Mouse (Mus musculus) hindbrain, postnatal 0 days (tissue): Measurements from ENCODE around the gene Hormad2. TPM values are rescaled to one million over a fixed set of nuclear protein-coding genes. Genes with fewer than 3 reads are reported as not detected.
A peak's percentile ranks its signal among the peaks of the same experiment; 100 is the strongest.

Source experiments
- ATAC-seq: fragments of 200-750 bp; cut with Nextera tagmentation; 2 replicates; pipeline ENCODE4 v1.8.0; 2017; ENCODE audit warnings: mild to moderate bottlenecking, moderate TSS enrichment, moderate library complexity
- DNase-seq: peaks from one replicate; pipeline ENCODE4 v3.0.0-alpha.2; 2015; ENCODE audit warnings: low spot score
- H3K27ac ChIP-seq: fragments of 300-500 bp; sonication (generic); 2 replicates; pipeline ENCODE4 v1.5.1; 2014; ENCODE audit warnings: mild to moderate bottlenecking
- H3K27me3 ChIP-seq: fragments of 300-500 bp; sonication (generic); 2 replicates; pipeline ENCODE4 v1.6.1; 2014; ENCODE audit warnings: low read length, mixed read lengths; ENCODE audit not compliant: insufficient read depth
- H3K36me3 ChIP-seq: fragments of 300-500 bp; sonication (generic); 2 replicates; pipeline ENCODE4 v1.6.1; 2014; ENCODE audit warnings: low read length, mixed read lengths; ENCODE audit not compliant: insufficient read depth
- H3K4me1 ChIP-seq: fragments of 300-500 bp; sonication (generic); 2 replicates; pipeline ENCODE4 v1.6.1; 2014; ENCODE audit warnings: antibody characterized with exemption, low read length, mixed read lengths; ENCODE audit not compliant: insufficient read depth
- H3K4me2 ChIP-seq: fragments of 300-500 bp; sonication (generic); 2 replicates; pipeline ENCODE4 v1.6.1; 2014; ENCODE audit warnings: low read depth, mild to moderate bottlenecking, low read length, moderate library complexity, mixed read lengths
- H3K4me3 ChIP-seq: fragments of 300-500 bp; sonication (generic); 2 replicates; pipeline ENCODE4 v1.5.1; 2014; ENCODE audit warnings: low read length
- H3K9ac ChIP-seq: fragments of 300-500 bp; sonication (generic); replicated peaks from 2 replicates; pipeline ENCODE4 v1.6.1; 2014; ENCODE audit warnings: mild to moderate bottlenecking, low read length, moderate library complexity, mixed read lengths
- H3K9me3 ChIP-seq: fragments of 300-500 bp; sonication (generic); 2 replicates; pipeline ENCODE4 v1.6.1; 2016; ENCODE audit warnings: low read length, mixed read lengths
- CTCF ChIP-seq: IDR thresholded peaks from 2 replicates; pipeline ENCODE4 v1.5.1; 2016; ENCODE audit warnings: antibody characterized with exemption, control low read depth, low read depth
- WGBS: fragments of 180-500 bp; shearing (Covaris S2); extraction: QIAGEN DNeasy Blood & Tissue Kit; methylation state at CpG from one replicate; pipeline ENCODE4 v1.1.7; 2014; 5-methylcytosine and 5-hydroxymethylcytosine counted together
- polyA plus RNA-seq: library from polyadenylated mRNA; unstranded; fragments of >200 nt; fragmentation: Nextera tagmentation; extraction: Ambion mirVana; gene quantifications from 2 replicates; pipeline ENCODE4 v1.2.1, GENCODE M21; 2015
- total RNA-seq: library from RNA; depleted of rRNA; stranded (reverse); fragments of >200 nt; gene quantifications from 2 replicates; pipeline ENCODE4 v1.2.3, GENCODE M21; 2014

Gene Hormad2
- total and polyA plus RNA-seq, 2 experiments from 2014 or later: not detected

DNA sequence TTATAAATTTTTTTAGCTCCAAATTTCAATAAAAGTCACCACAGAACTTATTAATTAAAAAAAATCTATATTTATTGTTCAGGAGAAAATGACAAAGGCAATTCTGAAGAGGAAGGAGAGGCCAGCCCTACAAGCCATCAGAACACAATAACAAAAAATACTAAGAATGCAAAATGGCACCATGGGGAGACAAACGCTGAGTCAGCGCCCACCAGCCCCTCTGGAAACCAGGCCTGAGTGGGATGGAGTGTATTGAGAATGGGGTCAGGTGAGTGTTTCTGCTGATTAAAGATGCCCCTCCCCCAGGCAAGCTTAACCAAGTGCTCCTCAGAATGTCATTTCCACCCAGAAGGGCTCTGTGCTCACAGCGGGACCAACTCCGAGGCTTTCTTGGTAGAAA lies 135.8 kb downstream of the Hormad2 start:
- H3K36me3 ChIP-seq: no peaks in the 10 kb centered on the region
- ATAC-seq (no peak), DNase-seq (no peak)
- H3K9me3 ChIP-seq: no peaks in the 10 kb centered on the region
- no peak overlapping the region for H3K27ac ChIP-seq
- TF ChIP-seq CTCF: no peak
- H3K4me2 ChIP-seq: no peak overlapping the region
- no peak overlapping the region for H3K9ac ChIP-seq
- no peaks in the 10 kb centered on the region for H3K4me1 ChIP-seq
- H3K27me3 ChIP-seq: no peaks in the 10 kb centered on the region
- no peak overlapping the region for H3K4me3 ChIP-seq
- WGBS: 89% methylated on average over 4 of the region's 4 CpGs

DNA sequence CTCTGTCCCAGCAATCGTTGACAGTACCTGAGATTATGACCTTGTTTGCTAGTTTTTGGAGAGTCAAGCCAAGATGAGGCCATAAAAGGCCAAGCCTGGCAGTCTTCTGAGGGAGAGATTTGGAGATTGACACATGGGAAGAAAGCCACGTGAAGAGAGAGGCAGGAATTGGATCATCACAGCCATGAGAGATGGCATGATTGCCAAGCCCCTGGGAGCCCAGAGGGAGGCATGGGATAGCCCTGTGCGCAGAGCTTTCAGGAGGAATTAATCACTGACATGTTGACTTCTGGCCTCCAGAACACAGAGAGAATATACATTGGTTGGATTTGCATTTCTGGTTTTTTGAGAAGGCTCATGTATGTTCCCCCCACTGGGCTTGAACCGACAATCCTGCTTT lies 136.7 kb downstream of the Hormad2 start:
- 54% methylated on average over 4 of the region's 4 CpGs for WGBS
- Histone ChIP-seq H3K4me2 (no peak overlapping the region), H3K27ac (no peak overlapping the region), H3K27me3 (no peaks in the 10 kb centered on the region), H3K4me1 (no peaks in the 10 kb centered on the region), H3K9me3 (no peaks in the 10 kb centered on the region), H3K9ac (no peak overlapping the region), H3K4me3 (no peak overlapping the region), H3K36me3 (no peaks in the 10 kb centered on the region)
- DNase-seq: no peak
- no peak for TF ChIP-seq CTCF
- no peak for ATAC-seq

DNA sequence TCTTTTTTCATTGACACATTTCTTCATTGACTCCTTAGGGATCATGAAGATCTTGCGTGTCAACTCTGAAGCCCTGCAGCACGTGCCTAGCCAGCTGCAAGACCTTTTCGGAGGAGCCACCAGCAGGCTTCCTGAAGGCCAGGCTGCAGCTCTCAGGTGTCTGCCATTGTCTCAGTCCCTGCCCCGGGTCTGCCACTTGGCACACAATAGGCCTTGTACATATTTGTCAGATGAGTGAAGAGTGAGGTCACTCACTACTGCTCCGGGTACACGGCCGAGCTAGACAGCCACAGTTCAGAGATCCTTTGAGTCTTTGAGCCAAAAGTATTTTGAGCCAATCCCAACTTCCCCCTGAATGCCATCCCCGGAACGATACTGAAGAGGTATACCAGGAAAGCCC lies 137.9 kb downstream of the Hormad2 start:
- Histone ChIP-seq H3K4me2 (no peak overlapping the region), H3K27me3 (no peaks in the 10 kb centered on the region), H3K4me1 (no peaks in the 10 kb centered on the region), H3K4me3 (no peak overlapping the region), H3K27ac (no peak overlapping the region), H3K9me3 (no peaks in the 10 kb centered on the region), H3K36me3 (no peaks in the 10 kb centered on the region), H3K9ac (no peak overlapping the region)
- TF ChIP-seq CTCF: no peak
- WGBS: 51% methylated on average over 9 of the region's 9 CpGs
- ATAC-seq (no peak), DNase-seq (no peak)

DNA sequence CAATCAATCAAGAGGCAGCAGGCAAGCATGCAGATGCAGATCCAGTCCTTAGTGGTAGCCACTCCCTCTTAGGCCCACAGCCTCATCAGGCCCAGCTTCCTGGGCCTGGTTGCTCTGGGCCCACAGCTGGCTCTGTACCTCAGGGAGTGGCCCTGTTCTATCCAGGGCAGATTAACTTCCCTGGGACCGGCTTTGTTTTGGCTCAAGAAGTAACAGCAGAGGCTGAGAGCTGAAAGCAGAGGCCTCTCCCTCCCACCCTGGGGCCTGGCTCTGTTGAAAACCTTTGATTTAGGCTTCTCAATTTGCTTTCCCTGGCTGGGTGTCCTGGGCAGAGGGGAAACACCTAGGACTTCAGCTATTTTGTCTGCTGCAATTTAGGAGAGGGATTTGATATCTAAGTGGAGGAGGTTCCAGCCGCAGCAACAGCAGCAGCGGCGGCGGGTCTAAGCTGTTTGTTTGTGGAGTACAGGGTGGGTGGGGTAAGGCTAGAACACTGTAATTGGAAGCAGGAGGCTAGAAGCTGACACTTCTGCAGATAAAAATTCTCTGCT lies 138.5 kb downstream of the Hormad2 start:
- no peaks in the 10 kb centered on the region for H3K27me3 ChIP-seq
- no peak overlapping the region for H3K9ac ChIP-seq
- ATAC-seq: no peak
- WGBS: 43% methylated on average over 5 of the region's 5 CpGs
- H3K4me2 ChIP-seq: no peak overlapping the region
- H3K4me1 ChIP-seq: no peaks in the 10 kb centered on the region
- H3K4me3 ChIP-seq: no peak overlapping the region
- H3K9me3 ChIP-seq: no peaks in the 10 kb centered on the region
- no peaks in the 10 kb centered on the region for H3K36me3 ChIP-seq
- H3K27ac ChIP-seq: no peak overlapping the region
- no peak for TF ChIP-seq CTCF
- DNase-seq: no peak

DNA sequence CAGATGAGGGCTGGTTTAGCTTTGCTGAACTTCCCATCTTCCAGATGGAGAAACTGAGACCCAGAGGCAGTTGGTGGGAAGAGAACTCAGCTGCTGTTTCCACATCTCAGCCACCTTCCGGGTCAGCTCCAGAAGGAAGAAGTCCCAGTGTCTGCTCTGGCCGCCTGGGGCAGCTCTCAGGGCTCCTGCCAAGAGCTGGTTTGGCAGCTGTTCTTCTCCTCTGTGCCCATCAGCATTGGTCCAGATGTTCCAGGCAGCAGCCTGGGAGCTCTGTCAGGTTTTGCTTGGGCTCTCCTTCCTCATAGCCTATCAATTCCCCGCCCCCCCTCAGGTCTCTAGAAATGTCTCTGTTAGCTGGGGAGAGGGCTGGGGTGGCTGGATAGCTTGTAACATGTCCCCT lies 140.2 kb downstream of the Hormad2 start:
- no peak for ATAC-seq

DNA sequence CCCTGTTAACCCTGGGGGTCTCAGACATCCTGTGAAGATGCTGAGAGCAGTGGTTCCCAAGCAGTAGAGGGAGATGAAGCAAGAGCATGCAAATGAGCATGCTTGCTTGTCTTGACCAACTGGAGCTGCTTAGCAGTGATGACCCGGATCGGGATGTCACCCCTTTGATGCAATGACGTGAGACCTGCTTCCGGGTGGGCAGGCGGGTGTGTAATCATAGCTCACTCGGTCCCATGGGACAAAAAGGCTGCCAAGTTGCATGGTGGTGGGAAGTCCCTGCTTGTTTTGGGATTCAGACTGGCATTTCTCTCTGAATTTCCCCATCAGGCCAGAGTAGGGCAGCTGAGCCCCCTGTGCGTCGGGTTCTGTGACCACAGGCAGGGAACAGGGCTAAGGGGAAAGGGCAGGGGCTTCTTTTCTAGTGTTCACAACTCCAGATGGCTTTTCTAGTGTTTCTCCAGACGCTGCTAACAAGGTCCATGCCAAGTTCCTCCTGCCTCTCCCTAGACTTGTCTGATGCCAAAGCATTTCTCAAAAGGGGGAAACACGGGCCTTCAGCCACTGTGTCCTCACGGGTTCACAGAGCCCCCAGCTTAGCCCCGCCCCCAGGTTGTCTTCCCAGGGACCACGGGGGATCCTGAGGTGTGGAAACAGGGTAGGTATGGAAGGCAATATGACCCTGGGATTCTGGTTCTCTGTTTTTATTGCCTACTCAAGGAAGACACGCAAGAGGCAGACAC lies 141.0 kb downstream of the Hormad2 start:
- Histone ChIP-seq H3K9ac (no peak overlapping the region), H3K27ac (no peak overlapping the region), H3K27me3 (no peaks in the 10 kb centered on the region), H3K4me2 (no peak overlapping the region), H3K9me3 (no peaks in the 10 kb centered on the region), H3K36me3 (no peaks in the 10 kb centered on the region), H3K4me3 (no peak overlapping the region), H3K4me1 (peaks cover 6% of the 10 kb centered on the region)
- no peak for DNase-seq
- TF ChIP-seq CTCF: no peak
- 53% methylated on average over 14 of the region's 14 CpGs for WGBS
- peak; percentile 22; the same call in 1 of the 2 replicates for ATAC-seq

More for the DNA sequence above, 140.2 kb downstream of the Hormad2 start:
- no peak for TF ChIP-seq CTCF
- Histone ChIP-seq H3K9ac (no peak overlapping the region), H3K4me1 (no peaks in the 10 kb centered on the region), H3K36me3 (no peaks in the 10 kb centered on the region), H3K27me3 (no peaks in the 10 kb centered on the region), H3K9me3 (no peaks in the 10 kb centered on the region), H3K4me2 (no peak overlapping the region), H3K27ac (no peak overlapping the region), H3K4me3 (no peak overlapping the region)
- DNase-seq: no peak
- WGBS: 74% methylated on average over 3 of the region's 3 CpGs

DNA sequence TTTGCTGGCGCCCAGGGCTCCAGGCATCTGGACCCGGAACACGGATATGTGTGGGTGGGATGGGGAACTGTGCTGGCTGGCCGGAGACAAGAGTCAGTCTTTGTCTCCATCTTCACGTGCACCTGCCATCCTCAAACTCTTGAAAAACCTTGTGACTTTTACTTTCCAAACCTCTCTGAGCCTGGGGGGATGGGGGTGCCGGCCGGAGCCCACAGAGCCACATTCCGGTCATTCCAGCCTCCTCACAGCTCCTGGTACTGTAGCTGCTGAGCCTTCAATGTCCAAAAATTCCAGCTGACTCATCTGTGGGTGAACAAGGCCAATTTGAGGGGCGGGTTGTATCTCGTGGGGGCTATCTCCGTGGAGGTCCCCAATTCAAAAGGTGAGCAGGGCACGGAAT lies 141.7 kb downstream of the Hormad2 start:
- Histone ChIP-seq H3K27me3 (no peaks in the 10 kb centered on the region), H3K4me2 (no peak overlapping the region), H3K36me3 (no peaks in the 10 kb centered on the region), H3K4me3 (no peak overlapping the region), H3K27ac (no peak overlapping the region), H3K9ac (no peak overlapping the region), H3K9me3 (no peaks in the 10 kb centered on the region), H3K4me1 (peaks cover 10% of the 10 kb centered on the region)
- no peak for TF ChIP-seq CTCF
- no peak for ATAC-seq
- WGBS: 53% methylated on average over 12 of the region's 12 CpGs
- no peak for DNase-seq
